Mouse (Mus musculus): ENCODE measurements around the gene 6430571L13Rik.

GRCm38 (mm10) chr9:107335046-107335445, 5.4 kb upstream of the 6430571L13Rik start:
- TF ChIP-seq CTCF (conservative IDR thresholded peaks at IDR 0.05; ENCODE audit: low read length) = no peak
- no peak for TF ChIP-seq POU5F1 (IDR thresholded peaks at IDR 0.05; ENCODE audit: borderline replicate concordance, low read length)

Data from E14TG2a.4 (cell line).